Mouse (Mus musculus) E14TG2a.4 (cell line): ENCODE results near the gene Gli3.

Source experiments
- CTCF ChIP-seq: conservative IDR thresholded peaks from 2 replicates; pipeline ENCODE4 v1.5.1; 2014; ENCODE audit warnings: low read length
- NANOG ChIP-seq: IDR thresholded peaks from 2 replicates; pipeline ENCODE4 v1.6.1; 2014; ENCODE audit warnings: borderline replicate concordance, low read length, mixed read lengths
- POU5F1 ChIP-seq: IDR thresholded peaks from 2 replicates; pipeline ENCODE4 v1.6.1; 2014; ENCODE audit warnings: low read length, borderline replicate concordance

DNA sequence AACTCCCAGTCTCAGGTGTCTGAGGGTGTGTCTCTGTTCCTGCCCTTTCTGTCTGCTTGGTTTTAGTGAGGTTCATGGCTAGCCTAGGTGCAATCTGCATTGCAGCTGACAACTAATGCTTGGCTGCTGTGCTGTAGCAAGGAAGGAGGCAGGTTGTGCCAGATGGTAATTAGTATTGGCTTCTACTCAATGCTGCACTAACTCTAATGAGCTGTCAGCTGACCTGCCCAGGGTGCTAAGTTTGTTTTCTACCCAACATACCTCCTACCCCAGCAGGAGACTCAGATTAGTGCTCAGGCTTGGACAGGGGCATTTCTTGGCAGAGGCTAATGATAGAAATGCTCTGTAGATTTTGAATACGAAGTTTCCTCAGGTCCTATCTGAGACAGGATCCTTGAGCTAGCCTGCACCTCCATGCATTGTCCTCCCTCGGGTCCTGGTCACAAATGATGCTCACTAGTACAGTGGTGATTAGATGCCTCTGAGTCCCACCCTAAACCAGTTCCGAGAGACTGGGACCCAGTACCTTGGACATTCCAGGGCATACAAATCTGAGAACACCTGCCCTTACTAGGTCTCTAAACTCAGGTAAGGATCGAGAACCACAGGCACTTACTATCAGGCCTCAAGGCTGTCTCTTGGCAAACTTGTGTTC is 214.2 kb downstream of the Gli3 start:
- TF ChIP-seq CTCF (no peak), POU5F1 (no peak), NANOG (no peak)
